Mouse (Mus musculus): ENCODE results near the gene Cox20.
A peak's percentile ranks its signal among the peaks of the same experiment; 100 is the strongest.

- TF ChIP-seq POLR2A (IDR thresholded peaks at IDR 0.05; ENCODE audit: insufficient read depth, low read length) (no peak), EP300 (IDR thresholded peaks at IDR 0.05; ENCODE audit: insufficient read depth, low read depth, low read length) (0 out of 2 replicates have a peak, but pooled peaks have one; percentile 18), CTCF (IDR thresholded peaks at IDR 0.05; ENCODE audit: low read depth, low read length) (no peak)
Measured at GRCm38 (mm10) chr1:178368548-178369271, 49.8 kb downstream of the Cox20 start.

Measured in ES-Bruce4 (cell line).